Mouse (Mus musculus) erythroblast, adult 5-6 weeks (primary cell): ENCODE results near the gene Zswim3. TPM values are rescaled to one million over a fixed set of nuclear protein-coding genes. Genes with fewer than 3 reads are reported as not detected.

Experiments used
- ATAC-seq: replicated peaks from 2 replicates; pipeline ENCODE4 v1.8.0; 2016; ENCODE audit warnings: moderate number of reproducible peaks, mild to moderate bottlenecking, moderate TSS enrichment, inconsistent platforms; ENCODE audit not compliant: poor library complexity, low FRiP score, severe bottlenecking
- total RNA-seq, 2 experiments: library from RNA; stranded (forward) in 1 of 2; stranded (reverse) in 1 of 2; fragments of 150-400 nt in 1 of 2; fragments of 200-764, 138-1000 nt in 1 of 2; gene quantifications; 2 replicates each; pipeline versions ENCODE4 v1.2.3 to v1.2.4; 2015 to 2017; ENCODE audit warnings: low replicate concordance in 2 of 2

Zswim3 gene
- total RNA-seq, 2 experiments from 2014 or later, result 0.58 to 2.0 TPM

DNA sequence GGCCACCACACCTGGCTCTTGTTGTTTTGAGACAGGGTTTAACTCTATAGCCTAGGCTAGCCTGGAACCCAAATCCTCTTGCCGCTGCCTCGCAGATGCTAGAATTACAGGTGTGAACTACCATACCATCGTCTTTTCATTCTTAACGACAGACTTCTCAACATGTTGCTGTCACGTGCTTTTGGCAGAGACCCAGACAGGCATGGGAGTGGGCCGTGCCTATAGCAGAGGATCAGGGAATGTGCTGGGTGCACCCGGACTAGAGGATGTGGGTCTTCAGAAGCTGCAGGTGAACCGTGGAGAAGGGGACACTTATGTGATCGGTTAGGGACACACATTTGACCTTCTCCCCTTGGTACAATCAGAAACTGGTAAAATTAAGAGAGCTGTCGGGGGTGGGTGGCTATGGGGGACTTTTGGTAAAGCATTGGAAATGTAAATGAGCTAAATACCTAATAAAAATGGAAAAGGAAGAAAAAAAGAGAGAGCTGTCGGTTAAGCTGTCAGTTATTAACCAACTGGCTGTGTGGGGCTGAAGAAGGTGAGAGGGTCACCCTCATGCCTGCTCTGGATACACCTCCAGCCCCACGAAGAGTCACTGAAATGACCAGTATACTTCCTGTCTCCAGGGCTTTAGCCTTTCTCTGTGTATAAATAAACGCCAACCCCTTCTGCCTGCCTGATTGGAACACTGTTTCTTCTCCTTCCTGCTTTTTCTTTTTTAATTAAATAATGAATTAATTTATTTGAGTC, 4.5 kb upstream of the Zswim3 start:
- no peak for ATAC-seq

DNA sequence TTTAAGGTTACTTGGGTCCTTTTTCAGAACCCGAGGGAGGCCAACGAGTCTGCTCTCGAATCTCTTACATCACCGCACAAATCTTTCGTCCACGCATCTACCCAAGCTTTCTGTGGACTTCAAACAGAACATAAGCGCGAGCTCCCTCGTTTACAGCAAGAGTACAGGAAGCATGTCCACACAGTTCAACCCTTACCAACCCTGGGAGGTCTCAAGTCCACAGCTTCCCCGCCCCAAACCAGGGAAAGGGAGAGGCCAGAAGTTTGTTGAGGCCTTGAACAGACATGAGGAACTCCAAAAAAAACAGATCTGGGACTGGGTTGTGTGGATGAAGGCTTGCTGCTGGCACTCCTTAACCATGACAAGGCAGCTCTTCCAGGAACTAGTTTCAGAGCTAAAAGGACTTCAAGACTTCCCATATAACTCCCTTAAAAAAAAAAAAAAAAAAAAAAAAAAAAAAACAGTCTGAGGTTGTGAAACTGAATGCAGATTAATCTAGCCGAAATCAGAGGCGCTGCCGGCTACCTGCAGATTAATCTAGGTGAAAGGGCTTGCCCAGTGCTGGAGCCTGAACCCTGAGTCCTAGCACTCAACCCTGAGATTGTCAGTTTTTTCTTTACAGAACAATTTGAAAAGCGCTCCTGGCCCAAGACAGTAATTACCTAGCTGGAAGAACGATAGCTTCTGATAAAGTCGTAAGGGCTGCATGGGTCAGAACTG, 1.5 kb upstream of the Zswim3 start:
- ATAC-seq, result no peak

DNA sequence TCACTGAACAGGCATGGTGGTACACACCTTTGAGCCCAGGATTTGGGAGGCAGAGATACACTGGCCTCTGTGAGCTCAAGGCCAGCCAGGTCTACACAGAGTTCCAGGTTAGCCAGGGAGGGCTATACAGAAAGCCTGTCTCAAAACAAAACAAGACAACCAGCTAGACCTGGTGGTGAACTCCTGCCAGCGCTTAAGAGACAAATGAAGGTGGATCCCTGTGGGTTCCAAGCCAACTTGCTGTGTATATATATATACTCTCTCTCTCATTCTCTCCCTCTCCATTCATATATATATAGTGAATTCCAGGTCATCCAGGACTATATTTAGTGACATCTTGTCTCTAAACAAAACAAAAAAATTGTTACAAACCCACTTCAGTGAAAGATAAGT, 981 bp upstream of the Zswim3 start:
- no peak for ATAC-seq

DNA sequence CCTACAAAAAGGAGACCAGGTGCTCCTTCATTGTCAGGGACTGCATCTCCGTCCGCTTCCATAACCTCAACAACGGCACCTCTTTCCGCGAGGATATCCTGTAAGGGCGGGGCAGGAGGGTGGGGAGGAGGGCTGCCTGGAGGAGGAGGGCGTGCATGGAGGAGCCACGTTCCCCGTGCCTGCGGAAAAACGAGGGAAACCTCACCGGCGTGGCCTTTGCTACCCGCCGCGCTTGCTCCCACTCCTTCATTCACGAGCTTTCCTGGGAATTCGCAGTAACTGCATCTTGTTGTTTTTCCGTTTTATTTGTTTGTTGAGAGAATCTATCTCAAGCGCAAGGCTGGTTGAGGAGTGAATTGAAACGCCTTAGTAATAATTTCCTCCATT, 427 bp downstream of the Zswim3 start:
- peak; percentile 70 for ATAC-seq

DNA sequence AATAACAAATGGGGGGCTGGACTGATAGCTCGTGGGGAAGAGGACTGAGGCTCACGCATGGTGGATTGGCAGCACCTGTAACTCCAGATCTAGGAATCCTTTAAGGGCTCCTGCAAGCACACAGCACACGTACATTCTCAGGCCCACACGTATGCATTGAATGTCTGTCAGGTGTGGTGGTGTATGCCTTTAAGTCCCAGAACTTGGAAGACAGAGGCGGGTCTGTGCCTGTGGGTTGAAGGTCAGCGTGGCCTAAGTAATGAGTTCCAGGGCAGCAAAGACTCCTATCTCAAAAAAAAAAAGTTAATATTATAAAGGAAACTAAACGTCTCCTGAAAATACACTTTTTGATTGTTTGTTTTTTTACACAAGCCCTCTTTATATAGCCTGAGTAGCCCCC, 1.7 kb downstream of the Zswim3 start:
- no peak for ATAC-seq

DNA sequence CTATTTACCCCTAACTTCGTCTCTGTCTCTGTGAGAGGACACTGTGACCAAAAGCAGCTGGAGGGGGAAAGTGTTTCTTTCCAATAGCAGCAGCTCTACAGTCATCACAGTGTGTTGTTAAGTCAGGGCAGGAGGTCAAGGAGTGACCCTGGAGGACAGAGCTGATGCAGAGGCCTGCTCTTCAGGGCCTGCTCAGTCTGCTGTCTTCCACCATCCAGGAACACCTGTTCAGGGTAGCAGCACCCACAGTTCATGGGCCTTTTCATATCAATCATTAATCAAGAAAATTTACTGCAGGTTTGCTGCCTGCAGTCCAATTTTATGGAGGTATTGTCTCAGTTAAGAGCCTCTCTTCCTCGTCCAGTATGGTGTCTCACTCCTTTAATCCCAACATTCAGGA, 8.7 kb downstream of the Zswim3 start:
- no peak for ATAC-seq

DNA sequence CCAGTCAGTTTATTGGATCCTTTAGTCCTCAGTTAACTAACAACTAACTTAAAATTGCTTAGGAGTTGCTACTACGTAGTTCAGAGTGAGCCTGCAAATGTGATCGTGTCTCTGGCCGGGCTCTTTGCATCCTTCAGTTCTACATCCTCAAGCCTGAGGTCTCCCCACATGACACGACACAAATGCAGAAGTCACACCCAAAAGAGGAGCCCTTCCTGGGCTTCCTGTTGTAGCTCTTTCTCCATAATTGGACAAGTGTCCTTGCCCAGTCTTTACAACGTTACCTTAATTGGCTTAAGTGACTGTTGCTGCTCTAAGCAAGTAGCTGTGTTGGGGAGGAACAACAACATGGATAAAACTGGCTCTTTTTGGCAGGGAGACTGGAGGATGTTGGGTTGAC, 10.4 kb downstream of the Zswim3 start:
- ATAC-seq, result peak; percentile 59

DNA sequence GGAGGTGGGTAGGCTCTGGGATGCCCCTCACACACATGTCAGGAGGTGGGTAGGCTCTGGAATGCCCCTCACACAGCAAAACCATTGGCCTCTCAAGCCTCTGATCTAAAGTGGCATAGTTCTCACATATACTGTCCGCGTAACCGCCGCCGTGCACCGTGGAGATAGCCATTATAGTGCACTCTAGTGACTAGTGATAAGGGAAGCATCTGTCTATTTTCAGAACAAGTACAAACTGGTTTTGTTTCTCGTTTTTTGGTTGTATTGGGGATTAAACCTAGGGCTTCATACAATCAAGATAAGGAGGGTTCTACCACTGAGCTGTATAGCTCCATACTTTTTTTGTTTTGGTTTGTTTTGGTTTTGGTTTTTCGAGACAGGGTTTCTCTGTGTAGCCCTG, 10.9 kb downstream of the Zswim3 start:
- ATAC-seq, result peak; percentile 66

DNA sequence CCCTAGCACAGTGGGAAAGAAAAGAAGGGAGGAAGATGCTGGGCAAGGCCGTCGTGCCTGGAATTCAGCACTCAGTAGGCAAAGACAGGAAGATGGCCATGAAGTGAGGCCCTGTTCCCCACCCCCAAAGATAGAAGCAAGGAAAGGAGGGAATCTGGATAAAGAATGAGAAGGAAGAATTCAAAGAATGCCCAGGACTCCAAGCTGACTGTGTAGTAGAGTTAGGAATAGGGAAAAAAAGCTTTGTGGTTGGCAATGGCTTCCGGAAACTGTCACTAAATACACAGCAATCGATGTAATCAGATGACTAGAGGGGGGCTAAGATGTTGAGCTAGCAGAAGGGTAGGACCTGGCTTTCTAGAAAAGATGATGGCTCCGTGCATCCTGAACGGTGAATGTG, 12.3 kb downstream of the Zswim3 start:
- no peak for ATAC-seq

DNA sequence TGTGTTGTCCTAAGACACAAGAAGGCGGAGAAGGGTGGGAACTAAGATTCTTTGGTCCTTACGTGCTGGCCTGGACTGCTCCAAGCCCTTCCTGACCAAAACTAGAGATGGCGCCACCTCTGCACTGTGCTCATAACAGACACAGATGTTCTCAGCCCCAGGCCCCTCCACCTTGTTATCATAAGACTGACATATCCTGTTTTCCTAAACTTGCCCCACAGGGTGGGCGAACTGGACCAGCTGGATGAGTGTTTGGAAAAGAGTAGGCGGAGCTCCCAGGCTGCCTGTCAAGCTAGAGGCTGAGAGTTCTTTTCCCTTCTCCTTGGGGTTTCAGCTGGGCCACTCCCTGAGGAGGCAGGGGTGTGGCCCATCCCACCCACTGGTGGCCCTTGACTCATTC, 12.8 kb downstream of the Zswim3 start:
- no peak for ATAC-seq

DNA sequence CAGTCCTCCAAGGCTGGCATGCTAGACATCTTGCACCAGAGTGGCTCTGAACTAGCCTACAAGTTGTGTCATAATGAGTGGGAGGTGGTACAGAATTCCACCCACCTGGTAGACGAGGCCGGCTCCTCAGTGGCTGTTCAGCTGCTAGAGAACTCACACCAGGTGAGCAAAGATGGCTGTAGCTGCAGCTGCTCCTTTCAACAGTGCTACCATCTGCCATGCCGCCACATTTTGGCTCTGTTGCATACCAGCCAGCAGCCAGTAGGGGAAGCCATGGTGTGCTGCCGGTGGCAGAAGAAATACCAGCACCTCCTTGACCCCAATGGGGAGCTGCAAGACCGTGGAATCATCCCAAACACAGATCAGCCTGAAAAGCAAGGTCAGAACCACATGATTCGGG, 16.2 kb downstream of the Zswim3 start:
- no peak for ATAC-seq

DNA sequence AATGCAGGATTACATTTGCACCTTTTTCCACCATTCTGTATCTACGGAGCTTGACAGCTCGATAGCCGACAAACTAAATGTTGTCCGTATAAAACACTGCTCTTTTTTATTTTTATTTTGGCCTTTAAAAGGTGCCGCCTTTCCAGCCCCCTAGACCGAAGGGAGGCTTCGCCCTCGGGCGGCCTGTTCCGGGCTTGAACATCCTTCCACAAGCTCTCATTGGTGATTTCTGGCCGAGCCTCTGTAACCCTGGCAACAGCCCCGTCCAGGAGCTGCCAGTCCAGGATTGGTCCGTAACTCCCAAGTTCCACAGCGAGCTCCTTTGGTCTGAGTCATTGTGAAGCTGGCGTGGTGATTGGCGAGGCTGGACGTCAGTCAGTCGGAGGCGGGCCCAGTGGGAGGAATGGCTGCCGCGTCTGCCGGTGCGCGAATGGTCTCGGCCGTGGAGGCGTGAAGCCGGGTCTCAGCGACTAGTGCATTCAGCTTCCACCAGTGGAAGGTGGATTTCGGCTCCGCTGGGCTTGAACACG, 17.8 kb downstream of the Zswim3 start, which contains the start of gene Zswim1:
Gene Zswim1 (plus strand): TSS at position 51 of the 530 bp plus-strand sequence.
- ATAC-seq, result peak; percentile 95

DNA sequence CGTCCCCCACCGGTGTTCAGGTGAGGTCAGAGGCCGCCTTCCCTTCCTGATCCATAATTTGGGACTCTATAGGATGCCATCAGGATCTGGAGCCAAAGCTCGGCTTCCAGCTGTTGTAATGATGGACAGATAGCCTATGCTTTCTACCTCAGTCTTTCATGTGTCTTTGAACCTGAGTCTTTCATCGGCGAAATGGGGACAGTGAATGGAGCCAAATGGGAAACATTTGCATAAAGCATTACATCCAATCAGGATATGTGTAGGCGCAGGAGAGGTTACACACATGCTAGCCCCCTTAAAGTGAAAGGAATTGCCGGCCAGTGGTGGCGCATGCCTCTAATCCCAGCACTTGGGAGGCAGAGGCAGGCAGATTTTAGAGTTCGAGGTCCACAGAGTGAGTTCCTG, 18.3 kb downstream of the Zswim3 start:
- ATAC-seq, result peak; percentile 33

DNA sequence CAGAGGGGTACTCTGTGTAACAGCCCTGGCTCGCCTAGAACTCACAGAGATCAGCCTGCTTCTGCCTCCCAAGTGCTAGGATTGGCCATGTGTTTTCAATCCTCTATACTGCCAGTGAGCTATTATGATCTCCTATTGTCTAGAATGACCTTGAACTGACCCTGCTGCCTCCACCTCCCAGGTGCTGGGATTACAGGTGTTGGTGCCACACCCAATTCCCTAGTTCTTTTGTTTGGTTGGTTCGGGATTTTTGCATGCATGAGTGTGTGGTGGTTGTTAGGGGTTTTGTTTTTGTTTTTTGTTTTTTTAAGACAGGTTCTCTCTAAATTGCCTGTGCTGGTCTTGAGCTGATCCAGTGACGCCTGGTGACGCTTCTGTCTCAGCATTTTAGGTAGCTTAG, 19.1 kb downstream of the Zswim3 start:
- no peak for ATAC-seq

DNA sequence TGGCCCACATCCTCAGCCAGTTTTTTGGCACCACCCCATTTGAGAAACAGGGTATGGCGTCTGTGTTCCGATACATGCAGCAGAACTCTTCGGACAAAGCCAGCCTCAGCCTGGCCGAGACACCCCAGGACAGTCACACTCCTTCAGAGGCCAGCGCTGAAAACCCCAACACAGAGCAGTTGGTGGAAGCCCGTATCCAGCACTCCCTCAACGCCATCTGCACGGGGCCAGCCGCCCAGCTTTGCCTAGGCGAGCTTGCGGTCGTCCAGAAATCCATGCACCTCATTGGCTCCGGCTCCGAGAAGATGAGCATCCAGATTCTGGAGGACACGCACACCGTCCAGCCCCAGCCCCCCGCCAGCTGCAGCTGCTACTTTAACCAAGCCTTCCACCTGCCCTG, 20.6 kb downstream of the Zswim3 start:
- ATAC-seq, result no peak

DNA sequence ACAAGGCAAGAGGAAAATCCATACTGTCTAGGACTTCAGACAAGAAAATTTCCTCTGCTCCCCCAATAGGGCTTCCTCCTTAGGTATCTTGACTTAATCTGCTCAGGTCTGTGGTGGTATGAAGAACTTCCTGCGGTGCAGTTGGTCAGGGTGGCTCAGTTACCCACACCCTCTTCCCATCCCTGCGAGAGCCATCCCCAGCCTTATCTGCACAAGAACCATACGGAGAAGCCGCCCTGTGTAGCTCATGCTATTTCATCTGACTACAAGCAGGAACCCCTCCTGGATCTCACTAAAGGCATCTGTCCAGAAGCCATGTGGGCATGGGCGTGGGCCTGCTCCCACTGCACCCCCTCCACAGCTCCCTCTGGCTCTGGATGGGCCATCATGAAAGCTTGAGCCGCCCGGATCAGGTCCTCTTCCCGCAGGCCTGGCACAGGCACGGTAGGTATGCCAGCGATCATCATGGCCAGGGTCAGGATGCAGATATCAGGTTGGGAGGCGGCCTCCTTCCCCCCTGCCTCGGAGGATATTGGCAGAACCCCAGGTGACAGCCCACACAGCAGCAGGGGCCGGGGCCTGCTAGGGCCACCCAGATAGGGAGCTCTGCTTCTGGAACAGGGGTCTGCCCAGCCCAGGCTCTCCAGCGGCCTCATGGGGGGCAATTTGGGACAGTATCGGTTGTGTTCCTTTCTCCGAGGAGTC, 22.4 kb downstream of the Zswim3 start:
- ATAC-seq, result peak; percentile 21; the same call in 1 of the 2 replicates

DNA sequence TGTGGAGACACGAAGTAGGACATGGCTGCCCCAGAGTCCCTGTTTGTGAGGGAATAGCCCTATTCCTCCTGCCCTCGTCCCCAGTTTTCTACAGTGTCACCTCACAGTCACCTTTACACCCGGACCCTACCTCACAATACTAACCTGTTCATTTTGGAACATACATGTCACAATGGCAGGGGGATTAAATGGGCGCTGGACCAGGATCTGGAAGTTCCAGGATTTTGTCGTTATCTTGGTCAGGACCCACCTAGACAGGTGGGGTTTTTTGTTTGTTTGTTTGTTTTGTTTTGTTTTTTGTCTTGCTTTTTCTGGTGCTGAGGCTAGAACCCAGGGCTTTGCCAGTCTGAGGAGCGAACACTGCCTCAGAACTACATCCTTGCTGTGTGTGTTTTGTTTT, 23.5 kb downstream of the Zswim3 start, which contains the start of gene Spata25:
Gene Spata25 (minus strand): TSS at position 101 of the 400 bp plus-strand sequence.
- no peak for ATAC-seq

DNA sequence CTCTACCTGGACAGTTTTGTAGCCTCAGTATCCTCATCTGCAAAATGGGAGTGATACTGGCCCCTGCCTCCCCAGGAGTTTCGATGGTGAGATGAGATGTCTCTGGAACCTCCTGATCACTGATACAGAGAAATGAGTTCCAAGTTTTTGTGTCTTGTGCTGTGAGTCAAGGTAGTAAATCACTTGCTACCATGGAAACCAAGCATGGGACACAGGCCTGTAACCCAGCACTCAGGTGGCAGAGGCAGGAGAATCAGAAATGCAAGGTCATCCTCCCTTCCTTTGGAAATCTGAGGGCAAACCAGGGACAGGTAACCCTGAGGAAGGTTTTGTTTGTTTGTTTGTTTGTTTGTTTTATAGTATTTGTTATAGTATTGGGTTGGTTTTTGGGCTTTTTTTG, 24.2 kb downstream of the Zswim3 start:
- no peak for ATAC-seq

DNA sequence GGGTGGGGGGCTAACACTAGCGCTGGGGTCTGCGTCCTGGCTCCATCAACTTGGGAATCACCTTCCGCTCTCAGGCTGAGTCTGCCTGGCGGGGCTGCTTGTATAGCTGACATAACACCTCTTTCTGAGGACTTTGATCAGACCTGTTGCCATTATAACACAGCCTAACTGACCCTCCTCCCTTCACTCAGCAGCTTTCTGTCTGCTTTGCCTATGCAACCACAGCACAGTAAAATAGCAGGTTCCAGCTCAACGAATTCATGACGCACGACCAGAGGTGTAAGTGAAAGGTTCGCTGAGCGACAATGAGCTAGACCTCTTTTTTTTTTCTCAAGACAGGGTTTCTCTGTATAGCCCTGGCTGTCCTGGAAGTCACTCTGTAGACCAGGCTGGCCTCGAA, 26.1 kb downstream of the Zswim3 start:
- no peak for ATAC-seq

DNA sequence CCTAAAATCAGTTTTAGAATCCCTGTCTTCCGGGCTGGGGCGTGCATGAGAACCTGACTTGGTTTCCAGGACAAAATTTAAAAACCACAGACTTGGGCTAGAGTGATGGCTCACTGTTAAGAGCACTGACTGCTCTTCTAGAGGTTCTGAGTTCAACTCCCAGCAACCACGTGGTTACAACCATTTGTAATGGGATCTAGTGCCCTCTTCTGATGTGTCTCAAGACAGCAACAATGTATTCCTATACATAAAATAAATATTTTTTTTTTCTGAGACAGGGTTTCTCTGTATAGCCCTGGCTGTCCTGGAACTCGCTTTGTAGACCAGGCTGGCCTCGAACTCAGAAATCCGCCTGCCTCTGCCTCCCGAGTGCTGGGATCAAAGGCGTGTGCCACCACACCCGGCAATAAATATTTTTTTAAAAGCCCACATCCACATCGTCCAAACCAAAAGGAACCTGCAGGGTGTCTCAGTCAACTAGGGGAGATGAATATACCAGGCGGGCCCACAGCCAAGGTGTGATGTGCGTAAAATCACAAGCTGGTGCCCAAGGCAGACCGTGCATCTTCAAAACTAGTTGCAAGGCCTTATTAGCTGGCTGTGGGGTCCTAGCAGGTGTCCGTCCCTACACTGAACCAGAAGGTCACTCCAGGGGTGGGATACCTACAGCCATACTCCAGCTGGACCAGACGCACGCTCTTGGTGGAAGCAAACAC, 27.3 kb downstream of the Zswim3 start:
- ATAC-seq, result no peak
